In the genomic region with DNA sequence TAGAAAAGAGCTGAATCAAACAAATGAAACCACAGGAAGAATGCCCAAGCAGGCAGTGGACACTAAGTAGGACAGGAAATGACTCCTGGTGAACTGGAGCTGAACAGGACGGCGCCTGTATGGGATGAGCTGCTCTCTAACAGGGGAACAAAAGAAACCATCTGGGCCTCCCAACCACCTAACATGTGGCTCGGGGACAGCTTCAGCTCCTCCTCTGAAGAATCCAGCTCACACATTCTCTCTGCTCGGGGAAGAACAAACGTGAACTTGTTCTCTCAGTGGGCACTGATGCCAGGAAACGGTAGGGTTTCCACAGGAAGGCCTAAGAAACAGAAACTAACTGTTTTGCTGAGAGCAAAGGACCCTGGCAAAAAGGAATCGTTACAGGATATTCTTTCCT, we compare ENCODE assay signal across 9 mouse cellular contexts. TPM values are rescaled to one million over a fixed set of nuclear protein-coding genes. Genes with fewer than 3 reads are reported as not detected.
DNase-seq lines count a peak whose midpoint lies in the region; ATAC-seq and TF ChIP-seq lines count a peak whose summit lies in the region.
"Had no signal": no experiment of that assay in that cellular context is flagged by ENCODE, and none has a peak within 500 bp of the region (broad histone marks: within the 10 kb centered on the region; RNA-seq: fewer than 3 reads in every experiment).

No protein-coding gene starts in this region.

- no peaks in the 10 kb centered on the region for H3K9me3 ChIP-seq in intestine, embryonic 14.5 days (ENCODE audit: control insufficient read depth, low read length)
- H3K9me3 ChIP-seq in intestine, postnatal 0 days (ENCODE audit: control insufficient read depth): no peaks in the 10 kb centered on the region
- no peaks in the 10 kb centered on the region for H3K9me3 ChIP-seq in midbrain, embryonic 10.5 days (replicated peaks)
- no peaks in the 10 kb centered on the region for H3K9me3 ChIP-seq in midbrain, embryonic 13.5 days
- no peaks in the 10 kb centered on the region for H3K9me3 ChIP-seq in embryonic facial prominence, embryonic 15.5 days (replicated peaks)

- DNase-seq in intestine, embryonic 14.5 days (ENCODE audit: low spot score): no peak
- no peak for DNase-seq in midbrain, embryonic 10.5 days (ENCODE audit: low spot score)
- DNase-seq in mesoderm, embryonic 11.5 days (ENCODE audit: low read depth, low spot score): peak; percentile 33
- no peak for DNase-seq in urinary bladder, postnatal 4 days (ENCODE audit: low spot score in 2 of 2)
- DNase-seq: kidney, adult 18-20 months had no signal

- H3K9ac ChIP-seq in intestine, embryonic 14.5 days (ENCODE audit: low read length): no peak overlapping the region
- H3K9ac ChIP-seq in intestine, postnatal 0 days (ENCODE audit: low read depth, low read length): no peak overlapping the region
- H3K9ac ChIP-seq in midbrain, embryonic 13.5 days (replicated peaks): no peak overlapping the region
- no peak overlapping the region for H3K9ac ChIP-seq in embryonic facial prominence, embryonic 15.5 days

- no peaks in the 10 kb centered on the region for H3K27me3 ChIP-seq in intestine, embryonic 14.5 days (replicated peaks; ENCODE audit: control insufficient read depth, insufficient read depth, low read length)
- no peaks in the 10 kb centered on the region for H3K27me3 ChIP-seq in intestine, postnatal 0 days (replicated peaks; ENCODE audit: control insufficient read depth, insufficient read depth, low read length)
- H3K27me3 ChIP-seq in midbrain, embryonic 10.5 days (ENCODE audit: low read depth, poor library complexity, severe bottlenecking): no peaks in the 10 kb centered on the region
- H3K27me3 ChIP-seq in midbrain, embryonic 13.5 days: no peaks in the 10 kb centered on the region
- H3K27me3 ChIP-seq in embryonic facial prominence, embryonic 15.5 days: no peaks in the 10 kb centered on the region

- no peak overlapping the region for H3K4me2 ChIP-seq in intestine, embryonic 14.5 days (ENCODE audit: low read length)
- no peak overlapping the region for H3K4me2 ChIP-seq in intestine, postnatal 0 days (replicated peaks; ENCODE audit: low read depth)
- H3K4me2 ChIP-seq in midbrain, embryonic 13.5 days (replicated peaks): no peak overlapping the region
- no peak overlapping the region for H3K4me2 ChIP-seq in embryonic facial prominence, embryonic 15.5 days (replicated peaks)

- no peak for TF ChIP-seq CTCF in intestine, postnatal 0 days (IDR thresholded peaks at IDR 0.05; ENCODE audit: low read depth)

- peaks cover 7% of the 10 kb centered on the region for H3K4me1 ChIP-seq in intestine, embryonic 14.5 days (replicated peaks; ENCODE audit: control insufficient read depth, insufficient read depth, low read length)
- H3K4me1 ChIP-seq in intestine, postnatal 0 days (replicated peaks; ENCODE audit: control insufficient read depth, insufficient read depth, low read length): no peaks in the 10 kb centered on the region
- H3K4me1 ChIP-seq in midbrain, embryonic 10.5 days: peaks cover 17% of the 10 kb centered on the region
- peaks cover 22% of the 10 kb centered on the region for H3K4me1 ChIP-seq in midbrain, embryonic 13.5 days (replicated peaks)
- H3K4me1 ChIP-seq in embryonic facial prominence, embryonic 15.5 days: peaks cover 36% of the 10 kb centered on the region

- WGBS in intestine, embryonic 14.5 days: 58% methylated on average over 7 of the region's 7 CpGs
- WGBS in intestine, postnatal 0 days: 60% methylated on average over 7 of the region's 7 CpGs
- WGBS in midbrain, embryonic 10.5 days: 64% methylated on average over 7 of the region's 7 CpGs
- 53% methylated on average over 7 of the region's 7 CpGs for whole genome bisulfite sequencing in midbrain, embryonic 13.5 days
- WGBS in embryonic facial prominence, embryonic 15.5 days: 24% methylated on average over 7 of the region's 7 CpGs

- H3K27ac ChIP-seq in intestine, embryonic 14.5 days (ENCODE audit: low read depth): peak overlapping the region; percentile 59; the same call in 1 of the 2 replicates
- H3K27ac ChIP-seq in intestine, postnatal 0 days (ENCODE audit: low read depth, low read length): no peak overlapping the region; the same call in 1 of the 2 replicates
- H3K27ac ChIP-seq in midbrain, embryonic 10.5 days (replicated peaks): peak overlapping the region; percentile 55; the same call in 1 of the 2 replicates
- no peak overlapping the region for H3K27ac ChIP-seq in midbrain, embryonic 13.5 days
- peak overlapping the region; percentile 29 for H3K27ac ChIP-seq in embryonic facial prominence, embryonic 15.5 days (replicated peaks)

- no peak overlapping the region for H3K4me3 ChIP-seq in intestine, embryonic 14.5 days (ENCODE audit: low read depth, low read length)
- H3K4me3 ChIP-seq in intestine, postnatal 0 days (ENCODE audit: low read depth, low read length): no peak overlapping the region
- H3K4me3 ChIP-seq in midbrain, embryonic 10.5 days: no peak overlapping the region
- no peak overlapping the region for H3K4me3 ChIP-seq in midbrain, embryonic 13.5 days (replicated peaks)
- no peak overlapping the region for H3K4me3 ChIP-seq in embryonic facial prominence, embryonic 15.5 days (replicated peaks)

- ATAC-seq in intestine, embryonic 14.5 days (replicated peaks; ENCODE audit: low FRiP score, low TSS enrichment, low read depth): no peak; the same call in 1 of the 2 replicates
- ATAC-seq in intestine, postnatal 0 days: no peak
- ATAC-seq in midbrain, embryonic 13.5 days: no peak
- no peak for ATAC-seq in embryonic facial prominence, embryonic 15.5 days (ENCODE audit: insufficient number of reproducible peaks, low FRiP score, low TSS enrichment, low read depth)
- ATAC-seq in activated CD4-positive, CD25-positive, alpha-beta regulatory T cell, adult 4 months: no peak

- H3K36me3 ChIP-seq in intestine, embryonic 14.5 days (ENCODE audit: control insufficient read depth, insufficient read depth, low read length): peaks cover 8% of the 10 kb centered on the region
- H3K36me3 ChIP-seq in intestine, postnatal 0 days (ENCODE audit: control insufficient read depth, insufficient read depth): no peaks in the 10 kb centered on the region
- H3K36me3 ChIP-seq in midbrain, embryonic 10.5 days: peaks cover 36% of the 10 kb centered on the region
- H3K36me3 ChIP-seq in midbrain, embryonic 13.5 days: peaks cover 18% of the 10 kb centered on the region
- peaks cover 8% of the 10 kb centered on the region; the same call in 1 of the 2 replicates for H3K36me3 ChIP-seq in embryonic facial prominence, embryonic 15.5 days

RNA-seq across cellular contexts. Expression of a gene that starts 5.9 kb away (rescaled TPM):
- polyA plus RNA-seq in intestine, embryonic 14.5 days (2014; fragmentation: Nextera tagmentation; extraction: Ambion mirVana): 14.4 and 18.6 TPM in 2 replicates
- 3.0 and 4.4 TPM in 2 replicates for polyA plus RNA-seq in intestine, postnatal 0 days (2015; fragmentation: Nextera tagmentation; extraction: Ambion mirVana)
- 21.7 and 22.5 TPM in 2 replicates for polyA plus RNA-seq in midbrain, embryonic 10.5 days (2016; fragmentation: Nextera tagmentation; extraction: Ambion mirVana)
- 17.8 and 19.6 TPM in 2 replicates for polyA plus RNA-seq in midbrain, embryonic 13.5 days (2015; fragmentation: Nextera tagmentation; extraction: Ambion mirVana)
- polyA plus RNA-seq in embryonic facial prominence, embryonic 15.5 days (2015; fragmentation: Nextera tagmentation; extraction: Ambion mirVana): 26.9 and 30.9 TPM in 2 replicates
- polyA plus RNA-seq in activated CD4-positive, CD25-positive, alpha-beta regulatory T cell, adult 4 months (2017; shearing (Covaris generic)): 1 to 10 TPM; 2.0 to 2.5 TPM

RNA-seq across cellular contexts. Expression of a gene that starts 13.0 kb away (rescaled TPM):
- polyA plus RNA-seq in intestine, embryonic 14.5 days (2014; fragmentation: Nextera tagmentation; extraction: Ambion mirVana): 125 and 136 TPM in 2 replicates
- polyA plus RNA-seq in intestine, postnatal 0 days (2015; fragmentation: Nextera tagmentation; extraction: Ambion mirVana): 39.1 and 39.5 TPM in 2 replicates
- polyA plus RNA-seq in midbrain, embryonic 10.5 days (2016; fragmentation: Nextera tagmentation; extraction: Ambion mirVana): 185 and 190 TPM in 2 replicates
- 132 and 136 TPM in 2 replicates for polyA plus RNA-seq in midbrain, embryonic 13.5 days (2015; fragmentation: Nextera tagmentation; extraction: Ambion mirVana)
- polyA plus RNA-seq in embryonic facial prominence, embryonic 15.5 days (2015; fragmentation: Nextera tagmentation; extraction: Ambion mirVana): 108 and 118 TPM in 2 replicates
- 10 to 100 TPM; 64.4 to 75.0 TPM for polyA plus RNA-seq in activated CD4-positive, CD25-positive, alpha-beta regulatory T cell, adult 4 months (2017; shearing (Covaris generic))

RNA-seq across cellular contexts. Expression of a gene that starts 13.1 kb away (rescaled TPM):
- polyA plus RNA-seq in intestine, embryonic 14.5 days (2014; fragmentation: Nextera tagmentation; extraction: Ambion mirVana): 37.2 and 41.4 TPM in 2 replicates
- 4.7 and 5.7 TPM in 2 replicates for polyA plus RNA-seq in intestine, postnatal 0 days (2015; fragmentation: Nextera tagmentation; extraction: Ambion mirVana)
- 66.0 and 72.7 TPM in 2 replicates for polyA plus RNA-seq in midbrain, embryonic 10.5 days (2016; fragmentation: Nextera tagmentation; extraction: Ambion mirVana)
- polyA plus RNA-seq in midbrain, embryonic 13.5 days (2015; fragmentation: Nextera tagmentation; extraction: Ambion mirVana): 17.8 and 19.7 TPM in 2 replicates
- polyA plus RNA-seq in embryonic facial prominence, embryonic 15.5 days (2015; fragmentation: Nextera tagmentation; extraction: Ambion mirVana): 25.7 and 31.5 TPM in 2 replicates
- polyA plus RNA-seq in activated CD4-positive, CD25-positive, alpha-beta regulatory T cell, adult 4 months (2017; shearing (Covaris generic)): 1 to 10 TPM; 3.8 to 4.0 TPM

RNA-seq across cellular contexts. Expression of a gene that starts 25.5 kb away (rescaled TPM):
- 0.43 TPM in 1 of 2 replicates, not detected in the other for polyA plus RNA-seq in intestine, embryonic 14.5 days (2014; fragmentation: Nextera tagmentation; extraction: Ambion mirVana)
- not detected in 2 replicates for polyA plus RNA-seq in intestine, postnatal 0 days (2015; fragmentation: Nextera tagmentation; extraction: Ambion mirVana)
- polyA plus RNA-seq in midbrain, embryonic 10.5 days (2016; fragmentation: Nextera tagmentation; extraction: Ambion mirVana): 0.56 and 0.66 TPM in 2 replicates
- polyA plus RNA-seq in midbrain, embryonic 13.5 days (2015; fragmentation: Nextera tagmentation; extraction: Ambion mirVana): 0.44 and 0.63 TPM in 2 replicates
- polyA plus RNA-seq in embryonic facial prominence, embryonic 15.5 days (2015; fragmentation: Nextera tagmentation; extraction: Ambion mirVana): 1.6 TPM in 2 replicates
- not detected for polyA plus RNA-seq in activated CD4-positive, CD25-positive, alpha-beta regulatory T cell, adult 4 months (2017; shearing (Covaris generic))

RNA-seq across cellular contexts. Expression of a gene that starts 25.6 kb away (rescaled TPM):
- not detected in 2 replicates for polyA plus RNA-seq in intestine, embryonic 14.5 days (2014; fragmentation: Nextera tagmentation; extraction: Ambion mirVana)
- not detected in 2 replicates for polyA plus RNA-seq in intestine, postnatal 0 days (2015; fragmentation: Nextera tagmentation; extraction: Ambion mirVana)
- not detected in 2 replicates for polyA plus RNA-seq in midbrain, embryonic 10.5 days (2016; fragmentation: Nextera tagmentation; extraction: Ambion mirVana)
- not detected in 2 replicates for polyA plus RNA-seq in midbrain, embryonic 13.5 days (2015; fragmentation: Nextera tagmentation; extraction: Ambion mirVana)
- polyA plus RNA-seq in embryonic facial prominence, embryonic 15.5 days (2015; fragmentation: Nextera tagmentation; extraction: Ambion mirVana): not detected in 2 replicates
- not detected for polyA plus RNA-seq in activated CD4-positive, CD25-positive, alpha-beta regulatory T cell, adult 4 months (2017; shearing (Covaris generic))

Comparison
In these comparisons a context has a peak if more than half of its experiments do, and no peak if none do; other contexts are left out.
1. H3K27ac ChIP-seq: peak in intestine, embryonic 14.5 days (single experiment), midbrain, embryonic 10.5 days (single experiment) and embryonic facial prominence, embryonic 15.5 days (single experiment); none in intestine, postnatal 0 days (single experiment) and midbrain, embryonic 13.5 days (single experiment).